Mouse (Mus musculus): ENCODE measurements at regions not wholly inside any gene's neighbourhood (a gene's known extent, or its start where the extent isn't known, plus 50 kb on each side); places are given as distances from the start of the nearest gene placed in this dataset.

DNA sequence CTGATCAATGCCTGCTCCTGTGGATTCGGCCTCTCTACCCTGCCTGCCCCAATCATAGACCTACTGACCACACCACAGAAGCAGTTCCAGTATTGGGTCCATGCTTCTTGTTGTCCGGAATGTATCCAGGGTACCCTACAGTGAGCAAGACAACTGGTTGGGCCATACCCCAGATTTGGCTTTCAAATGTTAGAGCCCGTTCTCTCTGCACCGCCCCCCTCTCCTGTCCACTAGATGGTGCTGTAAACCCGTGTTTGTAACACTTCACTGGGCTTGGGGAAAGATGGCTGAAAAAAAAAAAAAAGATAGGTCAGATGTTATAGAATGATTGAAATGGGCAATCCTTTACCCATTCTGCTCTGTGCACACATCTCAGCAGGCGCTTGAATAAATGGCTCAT, 56.1 kb upstream of the B3gat2 start:
- DNase-seq (ENCODE audit: low spot score, missing footprints): peak; percentile 95
- Histone ChIP-seq H3K4me2 (no peak overlapping the region), H3K27me3 (ENCODE audit: control insufficient read depth, insufficient read depth, low read length) (no peaks in the 10 kb centered on the region), H3K9me3 (ENCODE audit: control insufficient read depth, low read length) (no peaks in the 10 kb centered on the region), H3K27ac (ENCODE audit: low read depth, low read length) (no peak overlapping the region), H3K9ac (ENCODE audit: low read length) (no peak overlapping the region), H3K4me3 (ENCODE audit: low read depth, low read length) (no peak overlapping the region), H3K4me1 (ENCODE audit: control insufficient read depth, insufficient read depth, low read length) (no peaks in the 10 kb centered on the region), H3K36me3 (ENCODE audit: control insufficient read depth, insufficient read depth, low read length) (no peaks in the 10 kb centered on the region)
- 25% methylated on average over 6 of the region's 6 CpGs for WGBS
- ATAC-seq (ENCODE audit: low FRiP score): peak; percentile 83

DNA sequence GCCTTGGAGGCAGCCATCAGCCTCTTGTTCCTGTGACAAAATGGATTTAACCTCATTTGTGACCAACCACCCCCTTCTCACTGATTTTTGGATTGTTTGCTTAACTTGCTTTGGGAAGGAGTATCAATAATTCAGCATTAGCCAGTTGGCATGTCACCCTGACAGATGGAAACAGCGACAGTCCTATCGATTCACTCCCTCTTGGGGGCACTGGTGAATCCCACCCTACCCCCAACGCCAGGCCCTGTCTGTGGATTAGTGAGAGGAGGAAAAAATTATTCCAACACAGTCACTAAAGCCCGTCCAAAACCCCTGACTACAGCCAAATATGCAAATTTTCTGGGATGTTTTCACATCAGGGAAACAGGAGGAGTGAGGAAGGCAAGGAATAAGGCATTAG, 55.1 kb upstream of the B3gat2 start:
- H3K9ac ChIP-seq (ENCODE audit: low read length): no peak overlapping the region
- H3K4me1 ChIP-seq (ENCODE audit: control insufficient read depth, insufficient read depth, low read length): no peaks in the 10 kb centered on the region
- no peak overlapping the region for H3K27ac ChIP-seq (ENCODE audit: low read depth, low read length)
- H3K4me2 ChIP-seq: no peak overlapping the region
- 45% methylated on average over 4 of the region's 4 CpGs for WGBS
- H3K9me3 ChIP-seq (ENCODE audit: control insufficient read depth, low read length): no peaks in the 10 kb centered on the region
- DNase-seq (ENCODE audit: low spot score, missing footprints): peak; percentile 82
- peak; percentile 51 for ATAC-seq (ENCODE audit: low FRiP score)
- no peaks in the 10 kb centered on the region for H3K27me3 ChIP-seq (ENCODE audit: control insufficient read depth, insufficient read depth, low read length)
- H3K4me3 ChIP-seq (ENCODE audit: low read depth, low read length): no peak overlapping the region
- no peaks in the 10 kb centered on the region for H3K36me3 ChIP-seq (ENCODE audit: control insufficient read depth, insufficient read depth, low read length)

Data from midbrain, embryonic 11.5 days (tissue).